Mouse (Mus musculus): Measurements from ENCODE around the gene Rgs1.

GRCm38 (mm10) chr1:144206281-144207061 lies 42.6 kb downstream of the Rgs1 start:
- TF ChIP-seq CTCF (IDR thresholded peaks at IDR 0.05; ENCODE audit: control insufficient read depth, insufficient read depth, insufficient read length) (no peak), MAX (IDR thresholded peaks at IDR 0.05) (no peak), USF1 (IDR thresholded peaks at IDR 0.05; ENCODE audit: low read depth) (no peak), MYOG (IDR thresholded peaks at IDR 0.05; ENCODE audit: control insufficient read depth, extremely low read depth, insufficient read length) (no peak), CEBPB (IDR thresholded peaks at IDR 0.05; ENCODE audit: low read depth) (no peak), MYOD1 (IDR thresholded peaks at IDR 0.05; ENCODE audit: control insufficient read depth, insufficient read length, low read depth) (no peak)
